Mouse (Mus musculus): ENCODE measurements around the gene Hoxd8.

GRCm38 (mm10) chr2:74686988-74687697 lies 17.3 kb upstream of the Hoxd8 start:
- TF ChIP-seq CTCF (IDR thresholded peaks at IDR 0.05; ENCODE audit: low read depth) (no peak), EP300 (optimal IDR thresholded peaks at IDR 0.05) (no peak)

Measured in stomach, postnatal 0 days (tissue).